Mouse (Mus musculus): ENCODE data around the gene Dmgdh.

GRCm38 (mm10) chr13:93771031-93771587 lies 96.9 kb downstream of the Dmgdh start:
- TF ChIP-seq TAL1 (IDR thresholded peaks at IDR 0.05; ENCODE audit: low read length) (no peak), GATA1 (IDR thresholded peaks at IDR 0.05; ENCODE audit: low read length) (no peak)
